Mouse (Mus musculus) hindbrain, embryonic 14.5 days (tissue): ENCODE measurements around the gene Gdf1. TPM values are rescaled to one million over a fixed set of nuclear protein-coding genes. Genes with fewer than 3 reads are reported as not detected.

Source experiments
- ATAC-seq: fragments of 200-750 bp; cut with Nextera tagmentation; 2 replicates; pipeline ENCODE4 v1.8.0; 2017; ENCODE audit warnings: moderate number of reproducible peaks, mild to moderate bottlenecking, moderate TSS enrichment, moderate library complexity; ENCODE audit not compliant: low FRiP score
- DNase-seq: peaks from one replicate; pipeline ENCODE4 v3.0.0-alpha.2; 2015; ENCODE audit warnings: low spot score
- H3K27ac ChIP-seq: fragments of 300-500 bp; sonication (generic); 2 replicates; pipeline ENCODE4 v1.5.1; 2014; ENCODE audit warnings: mild to moderate bottlenecking, moderate library complexity
- H3K27me3 ChIP-seq: fragments of 300-500 bp; sonication (generic); 2 replicates; pipeline ENCODE4 v1.6.1; 2014; ENCODE audit warnings: mild to moderate bottlenecking, low read length, mixed read lengths; ENCODE audit not compliant: control insufficient read depth, insufficient read depth
- H3K36me3 ChIP-seq: fragments of 300-500 bp; sonication (generic); replicated peaks from 2 replicates; pipeline ENCODE4 v1.6.1; 2014; ENCODE audit not compliant: control insufficient read depth, insufficient read depth
- H3K4me1 ChIP-seq: fragments of 300-500 bp; sonication (generic); replicated peaks from 2 replicates; pipeline ENCODE4 v1.6.1; 2014; ENCODE audit warnings: antibody characterized with exemption, low read length, mixed read lengths; ENCODE audit not compliant: control insufficient read depth, insufficient read depth
- H3K4me2 ChIP-seq: fragments of 300-500 bp; sonication (generic); replicated peaks from 2 replicates; pipeline ENCODE4 v1.6.1; 2014; ENCODE audit warnings: mild to moderate bottlenecking, moderate library complexity
- H3K4me3 ChIP-seq: fragments of 300-500 bp; sonication (generic); replicated peaks from 2 replicates; pipeline ENCODE4 v1.5.1; 2014; ENCODE audit warnings: mild to moderate bottlenecking, low read length
- H3K9ac ChIP-seq: fragments of 300-500 bp; sonication (generic); 2 replicates; pipeline ENCODE4 v1.6.1; 2014
- H3K9me3 ChIP-seq: fragments of 300-500 bp; sonication (generic); 2 replicates; pipeline ENCODE4 v1.6.1; 2016; ENCODE audit warnings: low read length; ENCODE audit not compliant: control insufficient read depth
- WGBS: fragments of 180-500 bp; shearing (Covaris S2); extraction: QIAGEN DNeasy Blood & Tissue Kit; methylation state at CpG from one replicate; pipeline ENCODE4 v1.1.7; 2014; 5-methylcytosine and 5-hydroxymethylcytosine counted together
- polyA plus RNA-seq: library from polyadenylated mRNA; unstranded; fragments of >200 nt; fragmentation: Nextera tagmentation; extraction: Ambion mirVana; gene quantifications from 2 replicates; pipeline ENCODE4 v1.2.1, GENCODE M21; 2014

The Gdf1 gene
- polyA plus RNA-seq, 1 experiment from 2014 or later = 0.23 TPM

DNA sequence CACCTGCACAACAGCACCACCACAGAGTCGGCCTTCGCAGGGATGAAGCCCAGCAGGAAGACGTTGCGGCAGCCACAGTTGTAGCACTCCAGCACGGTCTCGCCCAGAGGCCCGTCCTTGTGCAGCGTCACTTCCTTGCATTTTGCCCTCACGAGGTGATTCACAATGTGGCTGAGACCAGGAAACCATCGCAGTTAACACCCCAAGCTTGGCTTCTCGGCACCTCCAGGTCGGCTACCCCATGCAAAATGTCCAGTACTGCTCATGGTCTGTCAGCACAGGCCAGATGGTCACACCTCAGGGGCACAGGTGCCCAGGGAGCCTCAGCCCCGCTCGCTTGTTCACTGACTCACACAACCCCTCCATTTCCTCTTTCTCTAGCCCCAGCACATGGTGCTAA is 12.4 kb downstream of the Gdf1 start:
- Histone ChIP-seq H3K27ac (no peak overlapping the region), H3K4me2 (no peak overlapping the region), H3K9ac (no peak overlapping the region), H3K4me3 (no peak overlapping the region), H3K4me1 (no peaks in the 10 kb centered on the region), H3K36me3 (peaks cover 67% of the 10 kb centered on the region), H3K9me3 (no peaks in the 10 kb centered on the region), H3K27me3 (no peaks in the 10 kb centered on the region)
- DNase-seq = no peak
- 93% methylated on average over 14 of the region's 14 CpGs for WGBS
- no peak for ATAC-seq

DNA sequence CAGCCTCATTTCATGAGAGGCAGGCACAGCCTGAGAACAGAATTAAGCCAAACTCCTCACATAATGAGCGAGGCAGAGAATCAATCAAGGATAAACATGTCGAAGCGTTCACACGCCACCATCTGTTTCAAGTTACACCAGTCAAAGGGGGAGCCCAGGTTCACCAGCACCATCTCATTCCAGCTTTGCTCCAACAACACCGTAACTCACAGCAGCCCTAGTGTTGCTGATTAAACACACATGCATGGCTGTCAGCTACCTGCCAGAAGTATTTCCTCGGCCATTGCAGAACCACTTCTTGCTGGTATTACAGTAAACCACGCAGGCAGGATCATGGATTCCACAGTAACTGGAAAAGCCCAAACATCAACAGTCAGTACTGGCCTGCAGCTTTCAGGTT is 13.5 kb downstream of the Gdf1 start:
- H3K4me2 ChIP-seq = no peak overlapping the region
- ATAC-seq = no peak
- no peaks in the 10 kb centered on the region for H3K27me3 ChIP-seq
- H3K27ac ChIP-seq = no peak overlapping the region
- no peaks in the 10 kb centered on the region; the same call in 1 of the 2 replicates for H3K4me1 ChIP-seq
- peaks cover 56% of the 10 kb centered on the region for H3K36me3 ChIP-seq
- H3K9ac ChIP-seq = no peak overlapping the region
- H3K4me3 ChIP-seq = no peak overlapping the region
- H3K9me3 ChIP-seq = no peaks in the 10 kb centered on the region
- no peak for DNase-seq
- 82% methylated on average over 7 of the region's 7 CpGs for WGBS

DNA sequence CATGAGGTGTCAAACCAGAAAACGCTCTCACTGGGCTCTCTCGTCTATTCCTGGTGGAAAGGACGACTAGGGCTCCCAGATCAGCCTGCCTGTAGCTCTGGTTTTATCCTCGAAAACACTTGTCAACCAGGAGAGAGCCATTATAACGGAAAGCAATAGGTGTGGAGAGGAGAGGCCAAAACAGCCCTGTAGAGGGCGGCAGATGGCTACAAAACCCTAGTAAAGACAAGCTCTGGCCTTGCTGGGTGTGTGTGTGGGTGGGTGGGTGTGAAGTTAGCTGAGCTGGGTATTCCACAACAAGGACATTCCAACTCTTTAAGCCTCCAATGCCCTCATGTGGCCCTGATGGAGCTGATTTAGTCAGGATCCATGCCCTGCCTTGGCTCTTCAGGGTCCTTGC is 14.1 kb downstream of the Gdf1 start:
- Histone ChIP-seq H3K27me3 (no peaks in the 10 kb centered on the region), H3K27ac (no peak overlapping the region), H3K9ac (no peak overlapping the region), H3K4me3 (no peak overlapping the region), H3K4me2 (no peak overlapping the region), H3K36me3 (peaks cover 51% of the 10 kb centered on the region), H3K9me3 (no peaks in the 10 kb centered on the region), H3K4me1 (no peaks in the 10 kb centered on the region; the same call in 1 of the 2 replicates)
- peak; percentile 64 for DNase-seq
- WGBS = 62% methylated on average over 6 of the region's 6 CpGs
- ATAC-seq = peak; percentile 55; the same call in 1 of the 2 replicates

DNA sequence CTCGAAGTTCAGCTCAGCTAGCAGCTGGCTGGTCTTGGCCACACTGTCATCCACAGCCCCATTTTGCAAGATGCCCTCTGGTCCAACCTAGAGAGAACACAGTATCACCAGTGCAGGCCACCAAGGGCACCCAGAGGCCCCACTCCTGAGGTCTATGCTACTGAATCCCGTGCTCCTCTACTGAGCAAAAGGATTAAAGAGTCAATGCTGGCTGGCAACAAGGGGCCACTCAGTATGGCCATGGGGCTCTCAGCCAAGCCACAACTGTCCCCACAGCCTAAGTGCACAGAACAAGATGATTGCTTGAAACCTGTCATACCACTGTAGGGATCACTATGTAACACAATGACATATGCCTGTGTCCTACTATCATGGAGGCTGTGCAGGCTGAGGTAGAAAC is 14.7 kb downstream of the Gdf1 start:
- no peak for DNase-seq
- Histone ChIP-seq H3K36me3 (peaks cover 51% of the 10 kb centered on the region), H3K4me1 (no peaks in the 10 kb centered on the region; the same call in 1 of the 2 replicates), H3K9ac (no peak overlapping the region; the same call in 1 of the 2 replicates), H3K4me3 (no peak overlapping the region), H3K27ac (no peak overlapping the region), H3K9me3 (no peaks in the 10 kb centered on the region), H3K4me2 (no peak overlapping the region), H3K27me3 (no peaks in the 10 kb centered on the region)
- WGBS = 79% methylated on average over 2 of the region's 2 CpGs
- no peak for ATAC-seq

DNA sequence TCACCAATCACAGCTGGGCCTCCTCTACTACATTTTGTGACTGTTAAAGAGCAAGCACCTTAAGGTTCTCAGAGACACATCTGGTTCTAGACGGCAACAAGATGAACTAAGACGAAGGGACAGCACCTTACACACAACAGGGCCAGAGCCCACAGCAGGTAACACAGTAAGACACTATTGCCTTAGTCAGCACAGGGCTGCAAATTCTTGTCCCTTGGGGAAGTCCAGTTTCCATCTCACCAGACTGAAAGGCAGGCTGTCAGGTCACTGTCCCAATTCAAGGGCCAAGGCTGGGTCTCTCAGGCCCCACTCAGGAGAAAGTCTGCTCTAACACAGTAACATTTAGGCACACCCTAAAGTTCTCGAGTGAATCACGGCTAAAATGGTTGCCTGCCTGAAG is 17.8 kb downstream of the Gdf1 start:
- H3K9ac ChIP-seq = no peak overlapping the region
- H3K27me3 ChIP-seq = no peaks in the 10 kb centered on the region
- peaks cover 22% of the 10 kb centered on the region for H3K4me1 ChIP-seq
- H3K27ac ChIP-seq = no peak overlapping the region
- no peaks in the 10 kb centered on the region for H3K9me3 ChIP-seq
- no peak for DNase-seq
- no peak overlapping the region for H3K4me2 ChIP-seq
- no peak overlapping the region for H3K4me3 ChIP-seq
- WGBS = 89% methylated on average over 4 of the region's 4 CpGs
- H3K36me3 ChIP-seq = peaks cover 23% of the 10 kb centered on the region
- ATAC-seq = no peak

DNA sequence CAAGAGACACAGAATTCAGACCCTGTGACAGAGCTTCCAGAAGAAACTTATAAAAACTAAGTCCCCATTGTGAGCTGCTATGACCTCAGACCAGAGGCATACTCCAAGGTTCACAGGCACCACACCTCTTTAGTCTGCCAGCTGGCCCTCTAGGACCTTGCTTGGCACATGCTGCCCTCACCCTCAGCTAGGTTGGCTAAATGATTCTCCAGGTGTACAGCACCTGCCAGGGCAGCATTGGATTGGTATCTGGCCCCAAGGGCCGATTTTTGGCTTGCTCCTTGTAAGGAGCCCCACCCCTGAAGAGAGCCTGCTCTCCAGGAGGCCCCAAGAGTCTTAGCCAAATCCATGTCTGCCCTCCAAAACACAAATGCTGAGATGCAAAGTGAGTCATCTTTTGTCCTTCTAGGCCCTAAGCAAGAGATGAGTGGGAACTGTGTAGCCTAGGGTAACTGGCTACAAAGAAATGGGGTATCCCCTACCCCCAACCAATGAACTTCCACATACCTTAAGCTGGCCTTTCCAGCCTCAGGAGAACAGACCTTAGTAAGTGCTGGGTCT is 18.3 kb downstream of the Gdf1 start:
- Histone ChIP-seq H3K9me3 (no peaks in the 10 kb centered on the region), H3K27me3 (no peaks in the 10 kb centered on the region), H3K4me2 (no peak overlapping the region), H3K4me1 (peaks cover 22% of the 10 kb centered on the region), H3K9ac (no peak overlapping the region), H3K27ac (no peak overlapping the region), H3K4me3 (no peak overlapping the region), H3K36me3 (peaks cover 18% of the 10 kb centered on the region)
- 86% methylated on average over 1 of the region's 1 CpGs for WGBS
- DNase-seq (peak; percentile 17), ATAC-seq (no peak)

DNA sequence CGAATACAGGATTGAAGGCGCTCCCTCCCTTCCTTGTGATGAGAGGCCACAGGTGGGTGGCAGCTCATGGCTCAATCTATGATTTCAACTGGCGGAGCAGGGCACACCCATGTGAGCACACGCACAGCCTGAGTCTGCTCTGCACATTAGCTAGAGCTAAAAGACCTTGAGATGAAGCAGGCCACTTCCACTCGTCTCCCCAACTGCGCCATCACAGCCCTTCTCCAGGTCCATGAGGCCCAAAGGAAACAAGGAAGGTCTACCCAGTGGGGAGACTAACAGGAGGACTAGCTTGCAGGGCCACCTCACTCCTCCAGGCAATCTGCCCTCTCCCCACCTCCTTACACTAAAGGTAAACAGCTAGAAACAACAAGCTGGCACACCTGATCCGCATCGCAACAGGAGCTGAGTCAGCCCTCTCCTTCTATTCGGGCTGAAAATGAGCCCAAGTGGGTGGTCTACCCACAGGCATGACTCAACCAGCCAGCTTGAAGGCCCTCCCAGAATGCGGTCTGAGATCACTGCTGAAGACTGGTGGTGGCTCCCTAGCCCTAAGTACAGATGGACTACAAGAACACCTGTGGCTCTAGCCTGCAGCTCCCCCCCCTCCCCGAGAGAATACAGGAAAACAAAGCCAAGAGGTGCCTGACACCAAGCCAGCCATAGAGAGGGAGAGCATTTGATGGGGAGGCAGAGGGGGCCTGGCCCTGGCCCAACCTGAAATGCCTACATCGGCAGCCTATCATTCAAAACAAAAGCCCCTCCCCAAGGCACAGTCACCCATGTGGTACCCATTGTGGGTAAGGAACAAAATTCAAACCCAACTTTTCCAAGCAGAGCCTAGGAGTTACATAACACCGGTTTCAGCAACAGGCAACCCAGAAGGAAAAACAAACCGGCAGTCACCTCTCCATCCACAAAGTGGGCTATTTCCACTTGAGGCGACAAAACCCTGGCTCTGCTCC is 21.7 kb downstream of the Gdf1 start:
- ATAC-seq = no peak
- DNase-seq = no peak
- Histone ChIP-seq H3K4me3 (peak overlapping the region; percentile 97), H3K9me3 (no peaks in the 10 kb centered on the region), H3K4me2 (peak overlapping the region; percentile 99), H3K4me1 (peaks cover 30% of the 10 kb centered on the region), H3K27me3 (no peaks in the 10 kb centered on the region), H3K27ac (no peak overlapping the region), H3K9ac (peak overlapping the region; percentile 98), H3K36me3 (peaks cover 11% of the 10 kb centered on the region; the same call in 1 of the 2 replicates)
- WGBS = 57% methylated on average over 15 of the region's 15 CpGs

DNA sequence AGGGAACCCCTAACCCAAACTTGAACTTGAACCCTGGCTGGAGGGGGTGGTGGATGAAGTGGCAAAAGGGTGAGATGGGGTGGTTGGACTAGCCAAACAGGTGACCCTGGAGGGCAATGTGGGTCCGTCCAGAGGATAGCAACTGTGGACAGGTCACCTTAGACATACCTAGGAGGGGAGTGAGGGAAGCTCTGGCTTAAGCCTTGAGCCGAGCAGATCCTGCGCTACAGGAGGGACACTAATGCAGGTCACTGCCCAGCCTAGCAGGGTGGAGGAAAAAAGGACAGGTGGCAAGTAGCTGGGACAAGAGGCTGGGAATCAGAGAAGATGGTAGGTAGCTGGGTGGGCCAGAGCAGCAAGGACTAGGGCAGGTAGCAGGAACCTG is 22.4 kb downstream of the Gdf1 start:
- no peak for ATAC-seq
- H3K4me1 ChIP-seq = peaks cover 30% of the 10 kb centered on the region
- WGBS = 32% methylated on average over 3 of the region's 3 CpGs
- peaks cover 11% of the 10 kb centered on the region; the same call in 1 of the 2 replicates for H3K36me3 ChIP-seq
- H3K9ac ChIP-seq = peak overlapping the region; percentile 98
- H3K4me3 ChIP-seq = peak overlapping the region; percentile 97
- H3K4me2 ChIP-seq = peak overlapping the region; percentile 99
- no peak overlapping the region for H3K27ac ChIP-seq
- no peaks in the 10 kb centered on the region for H3K9me3 ChIP-seq
- DNase-seq = no peak
- H3K27me3 ChIP-seq = no peaks in the 10 kb centered on the region

DNA sequence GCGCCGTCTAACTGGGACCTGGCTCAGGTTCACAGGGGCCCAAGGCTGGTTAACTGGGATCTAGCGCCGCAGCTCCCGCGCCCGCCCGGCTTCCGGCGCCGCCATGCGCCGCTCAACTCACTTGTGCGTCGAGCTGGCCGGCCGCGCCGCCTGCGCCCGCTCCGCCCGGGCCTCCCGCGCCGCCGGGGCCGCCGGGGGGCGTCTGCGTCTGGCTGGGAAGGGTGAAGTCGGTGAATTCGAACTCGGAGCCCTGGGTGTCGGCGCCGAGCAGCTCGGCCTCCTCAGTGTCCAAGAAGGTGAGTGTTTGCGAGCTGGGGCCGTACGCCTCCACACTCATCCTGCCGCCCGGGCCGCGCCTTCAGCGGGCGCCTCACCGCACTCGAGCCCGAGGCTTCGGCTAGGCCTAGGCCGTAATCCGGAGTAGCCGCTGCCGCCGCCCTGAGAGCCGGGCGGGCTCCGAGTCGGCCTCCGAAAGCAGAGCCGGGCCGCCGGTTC is 23.1 kb downstream of the Gdf1 start:
- no peaks in the 10 kb centered on the region for H3K27me3 ChIP-seq
- peaks cover 11% of the 10 kb centered on the region; the same call in 1 of the 2 replicates for H3K36me3 ChIP-seq
- H3K4me3 ChIP-seq = peak overlapping the region; percentile 97
- DNase-seq (no peak), ATAC-seq (peak; percentile 55)
- WGBS = 0% methylated on average over 63 of the region's 64 CpGs
- H3K4me1 ChIP-seq = peaks cover 30% of the 10 kb centered on the region
- peak overlapping the region; percentile 98 for H3K9ac ChIP-seq
- H3K4me2 ChIP-seq = peak overlapping the region; percentile 99
- peak overlapping the region; percentile 85 for H3K27ac ChIP-seq
- H3K9me3 ChIP-seq = no peaks in the 10 kb centered on the region
